ENCODE assay signal across 11 mouse cellular contexts in genomic region chr1:185441703-185442472, GRCm38 (mm10). TPM values are rescaled to one million over a fixed set of nuclear protein-coding genes. Genes with fewer than 3 reads are reported as not detected.
DNase-seq lines count a peak whose midpoint lies in the region; ATAC-seq lines count a peak whose summit lies in the region.
"Had no signal": no experiment of that assay in that cellular context is flagged by ENCODE, and none has a peak within 500 bp of the region (broad histone marks: within the 10 kb centered on the region; RNA-seq: fewer than 3 reads in every experiment).

No protein-coding gene starts in this region.

- H3K4me1 ChIP-seq in hindbrain, embryonic 15.5 days (replicated peaks): peaks cover 17% of the 10 kb centered on the region

- H3K27me3 ChIP-seq in hindbrain, embryonic 15.5 days: no peaks in the 10 kb centered on the region

- H3K27ac ChIP-seq in hindbrain, embryonic 15.5 days (replicated peaks): peak overlapping the region; percentile 73

- 45% methylated on average over 18 of the region's 18 CpGs for WGBS in hindbrain, embryonic 15.5 days

- no peak overlapping the region for H3K4me2 ChIP-seq in hindbrain, embryonic 15.5 days

- H3K4me3 ChIP-seq in hindbrain, embryonic 15.5 days: no peak overlapping the region

- ATAC-seq in hindbrain, embryonic 15.5 days (ENCODE audit: low FRiP score, low read depth): peak; percentile 81

- no peaks in the 10 kb centered on the region for H3K9me3 ChIP-seq in hindbrain, embryonic 15.5 days

- peak; percentile 58 to 59 for DNase-seq in right cerebral cortex, postnatal 10 days (ENCODE audit: low spot score in 2 of 2)
- DNase-seq in right cerebral cortex, postnatal 36 days (ENCODE audit: low spot score in 2 of 2): no peak
- DNase-seq in cerebellum, postnatal 25 days: peak; percentile 69 to 79
- peak; percentile 32 for DNase-seq in retina, postnatal 7 days (ENCODE audit: low read depth, low spot score)
- no peak for DNase-seq in left cerebral cortex, adult 9 months (ENCODE audit: low spot score in 2 of 2)
- no peak for DNase-seq in gastrocnemius, adult 18-20 months (ENCODE audit: low spot score)
- DNase-seq in kidney, adult 18-20 months: no peak
- DNase-seq: lung, postnatal 14 days; thymus, postnatal 25 days had no signal

- H3K9ac ChIP-seq in hindbrain, embryonic 15.5 days: no peak overlapping the region

- no peaks in the 10 kb centered on the region for H3K36me3 ChIP-seq in hindbrain, embryonic 15.5 days

RNA-seq across cellular contexts. Expression of gene Slc30a10, which starts 12.8 kb away (rescaled TPM):
- 7.1 and 8.7 TPM in 2 replicates for polyA plus RNA-seq in hindbrain, embryonic 15.5 days (2015; fragmentation: Nextera tagmentation; extraction: Ambion mirVana)
- under 1 TPM in 1 of 2 experiments, not detected in 1; 0.05 TPM for total RNA-seq in gastrocnemius, adult 18-20 months (2021)
- total RNA-seq: hematopoietic stem cell, adult 5-6 weeks had no signal

Comparison
In these comparisons a context has a peak if more than half of its experiments do, and no peak if none do; other contexts are left out.
1. DNase-seq: peak in right cerebral cortex, postnatal 10 days (2 of 2), cerebellum, postnatal 25 days (2 of 2) and retina, postnatal 7 days (single experiment); none in right cerebral cortex, postnatal 36 days (0 of 2), left cerebral cortex, adult 9 months (0 of 2), gastrocnemius, adult 18-20 months (single experiment) and kidney, adult 18-20 months (single experiment).